Mouse (Mus musculus): ENCODE data around the gene Snx21. TPM values are rescaled to one million over a fixed set of nuclear protein-coding genes. Genes with fewer than 3 reads are reported as not detected.
A peak's percentile ranks its signal among the peaks of the same experiment; 100 is the strongest.

Gene Snx21
- total and polyA plus RNA-seq, 3 experiments, result 3.8 to 7.7 TPM; not detected in 1

- no peak overlapping the region; the same call in 1 of the 2 replicates for H3K27ac ChIP-seq (ENCODE audit: control insufficient read depth, low read depth, low read length)
- TF ChIP-seq SIN3A (IDR thresholded peaks at IDR 0.05; ENCODE audit: low read length), result peak; percentile 1; the same call in 1 of the 2 replicates
- TF ChIP-seq SMC3 (IDR thresholded peaks at IDR 0.05; ENCODE audit: low read depth, low read length), result no peak
- no peak for TF ChIP-seq JUND (IDR thresholded peaks at IDR 0.05; ENCODE audit: low read depth, low read length)
- peaks cover 0 to 5% of the 10 kb centered on the region in 2 experiments; a peak in 1 of 4 replicates for H3K36me3 ChIP-seq (ENCODE audit: control insufficient read depth in 1 of 2, insufficient read depth in 2 of 2, low read length in 2 of 2)
- no peaks in the 10 kb centered on the region; the same call in 1 of the 2 replicates for H3K79me2 ChIP-seq (ENCODE audit: control insufficient read depth, insufficient read depth, low read length, poor library complexity)
- H3K4me1 ChIP-seq (ENCODE audit: control insufficient read depth in 1 of 2, insufficient read depth in 2 of 2, low read length in 2 of 2), result peaks cover 3 to 9% of the 10 kb centered on the region in 2 experiments; a peak in 3 of 4 replicates
- H3K9ac ChIP-seq (ENCODE audit: control insufficient read depth, low read depth, low read length, poor library complexity, severe bottlenecking), result peak overlapping the region; percentile 66
- H3K4me3 ChIP-seq (ENCODE audit: control insufficient read depth in 1 of 2, insufficient read depth in 1 of 2, low read depth in 2 of 2, low read length in 2 of 2), result peak overlapping the region; percentile 63 to 88
- no peak for DNase-seq (ENCODE audit: low read depth, low spot score)
- no peaks in the 10 kb centered on the region for H3K27me3 ChIP-seq (ENCODE audit: control insufficient read depth in 1 of 2, insufficient read depth in 2 of 2, low read length in 2 of 2)
- no peaks in the 10 kb centered on the region for H3K9me3 ChIP-seq (replicated peaks; ENCODE audit: insufficient read depth, low read length)
These were observed 814 bp downstream of the Snx21 start for GRCm38 (mm10) chr2:164786388-164786885.

GRCm38 (mm10) chr2:164787032-164787431 lies 1.4 kb downstream of the Snx21 start:
- H3K4me1 ChIP-seq (ENCODE audit: control insufficient read depth in 1 of 2, insufficient read depth in 2 of 2, low read length in 2 of 2), result peaks cover 3 to 9% of the 10 kb centered on the region in 2 experiments; a peak in 3 of 4 replicates
- H3K27ac ChIP-seq (ENCODE audit: control insufficient read depth, low read depth, low read length), result no peak overlapping the region
- DNase-seq (ENCODE audit: low read depth, low spot score), result no peak
- no peaks in the 10 kb centered on the region; the same call in 1 of the 2 replicates for H3K79me2 ChIP-seq (ENCODE audit: control insufficient read depth, insufficient read depth, low read length, poor library complexity)
- H3K9me3 ChIP-seq (replicated peaks; ENCODE audit: insufficient read depth, low read length), result no peaks in the 10 kb centered on the region
- TF ChIP-seq ETS1 (IDR thresholded peaks at IDR 0.05; ENCODE audit: low read depth, low read length) (no peak), NRF1 (IDR thresholded peaks at IDR 0.05; ENCODE audit: insufficient read depth, low read depth, low read length, poor library complexity, severe bottlenecking) (no peak), KAT2A (conservative IDR thresholded peaks at IDR 0.05; ENCODE audit: low read depth, low read length) (no peak), POLR2AphosphoS2 (IDR thresholded peaks at IDR 0.05; ENCODE audit: low read length) (no peak), ZC3H11A (IDR thresholded peaks at IDR 0.05; ENCODE audit: low read depth, low read length) (no peak), SIN3A (IDR thresholded peaks at IDR 0.05; ENCODE audit: low read length) (no peak), JUND (IDR thresholded peaks at IDR 0.05; ENCODE audit: low read depth, low read length) (no peak), USF2 (IDR thresholded peaks at IDR 0.05; ENCODE audit: borderline replicate concordance in 1 of 2, insufficient read depth in 1 of 2, low read depth in 1 of 2, low read length in 2 of 2) (no peak), CHD1 (IDR thresholded peaks at IDR 0.05; ENCODE audit: low read depth, low read length) (no peak), MXI1 (IDR thresholded peaks at IDR 0.05; ENCODE audit: low read depth, low read length) (no peak), BHLHE40 (IDR thresholded peaks at IDR 0.05; ENCODE audit: borderline replicate concordance, low read depth, low read length) (no peak), ELF1 (IDR thresholded peaks at IDR 0.05; ENCODE audit: low read depth, low read length) (no peak), POLR2A (IDR thresholded peaks at IDR 0.05; ENCODE audit: control insufficient read depth in 1 of 2, insufficient read depth in 1 of 2, low read depth in 1 of 2, low read length in 2 of 2, poor library complexity in 1 of 2) (no peak), EP300 (IDR thresholded peaks at IDR 0.05; ENCODE audit: low read depth in 1 of 2, low read length in 2 of 2) (no peak), ZKSCAN1 (IDR thresholded peaks at IDR 0.05; ENCODE audit: low read depth, low read length) (no peak), TBP (IDR thresholded peaks at IDR 0.05; ENCODE audit: low read depth, low read length) (no peak), ZMIZ1 (IDR thresholded peaks at IDR 0.05; ENCODE audit: low read depth, low read length) (no peak)
- no peak overlapping the region for H3K4me3 ChIP-seq (ENCODE audit: control insufficient read depth in 1 of 2, insufficient read depth in 1 of 2, low read depth in 2 of 2, low read length in 2 of 2)
- H3K27me3 ChIP-seq (ENCODE audit: control insufficient read depth in 1 of 2, insufficient read depth in 2 of 2, low read length in 2 of 2), result no peaks in the 10 kb centered on the region
- no peak overlapping the region for H3K9ac ChIP-seq (ENCODE audit: control insufficient read depth, low read depth, low read length, poor library complexity, severe bottlenecking)
- peaks cover 0 to 5% of the 10 kb centered on the region in 2 experiments; a peak in 1 of 4 replicates for H3K36me3 ChIP-seq (ENCODE audit: control insufficient read depth in 1 of 2, insufficient read depth in 2 of 2, low read length in 2 of 2)
